Mouse (Mus musculus): ENCODE measurements at regions not wholly inside any gene's neighbourhood (a gene's known extent, or its start where the extent isn't known, plus 50 kb on each side); places are given as distances from the start of the nearest gene placed in this dataset.

DNA sequence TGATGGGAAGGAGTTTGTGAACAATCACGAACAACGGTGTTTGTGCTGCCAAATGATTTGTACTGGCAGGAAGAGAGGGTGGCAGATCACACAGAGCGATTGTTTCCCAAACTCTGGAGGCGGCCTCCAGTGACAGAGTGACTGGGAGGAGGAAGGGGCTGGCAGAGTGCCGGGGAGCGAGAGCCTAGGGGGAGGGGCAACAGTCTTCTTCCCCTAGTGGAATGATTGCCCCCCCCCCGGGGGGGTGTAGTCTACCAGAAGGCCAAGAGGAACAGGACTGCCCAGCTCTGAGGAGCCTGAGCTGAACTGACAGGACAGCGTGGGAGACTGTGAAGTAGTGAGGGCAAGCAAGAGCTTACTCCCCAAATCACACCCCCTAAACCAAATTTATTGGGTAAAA, 199.9 kb upstream of the Rpl38 start:
- Histone ChIP-seq H3K27ac (peak overlapping the region; percentile 77), H3K4me3 (no peak overlapping the region; the same call in 1 of the 2 replicates)
- peak; percentile 17 for TF ChIP-seq CTCF (conservative IDR thresholded peaks at IDR 0.05)
- peak; percentile 77 to 79 for DNase-seq (ENCODE audit: low spot score in 2 of 2)

DNA sequence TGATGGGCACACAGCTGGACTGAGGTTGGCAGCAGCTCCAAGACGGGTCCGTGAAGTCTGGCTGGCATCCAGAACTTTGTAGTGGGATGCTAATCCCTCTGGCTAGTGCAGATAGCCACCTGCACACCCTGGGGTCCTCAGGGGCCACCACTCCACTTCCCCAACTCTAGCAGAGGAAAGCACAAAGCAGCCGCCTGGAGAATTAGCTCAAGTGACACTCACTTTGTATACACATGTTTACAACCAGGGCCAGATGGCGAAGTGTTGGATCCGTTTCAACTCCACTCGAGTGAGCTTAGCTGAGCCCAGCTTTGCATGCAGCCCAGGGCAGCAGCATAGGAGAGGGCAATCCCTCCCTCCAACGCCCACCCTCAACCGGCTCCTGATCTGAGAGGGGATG, 200.5 kb upstream of the Rpl38 start:
- peak; percentile 59 to 60 for DNase-seq (ENCODE audit: low spot score in 2 of 2)
- Histone ChIP-seq H3K4me3 (peak overlapping the region; percentile 16; the same call in 1 of the 2 replicates), H3K27ac (peak overlapping the region; percentile 77)
- no peak for TF ChIP-seq CTCF (conservative IDR thresholded peaks at IDR 0.05)

- Histone ChIP-seq H3K4me3 (no peak overlapping the region), H3K27ac (no peak overlapping the region)
- no peak for DNase-seq (ENCODE audit: low spot score in 2 of 2)
- no peak for TF ChIP-seq CTCF (conservative IDR thresholded peaks at IDR 0.05)
These were observed 202.8 kb upstream of the Rpl38 start for GRCm38 (mm10) chr11:114465486-114465885.

- H3K4me3 ChIP-seq, result no peak overlapping the region
- H3K27ac ChIP-seq, result no peak overlapping the region
- peak in 1 of 2 experiments; percentile 36 for DNase-seq (ENCODE audit: low spot score in 2 of 2)
- TF ChIP-seq CTCF (conservative IDR thresholded peaks at IDR 0.05), result peak; percentile 77
These were observed 205.5 kb upstream of the Rpl38 start for GRCm38 (mm10) chr11:114462755-114463374.

DNA sequence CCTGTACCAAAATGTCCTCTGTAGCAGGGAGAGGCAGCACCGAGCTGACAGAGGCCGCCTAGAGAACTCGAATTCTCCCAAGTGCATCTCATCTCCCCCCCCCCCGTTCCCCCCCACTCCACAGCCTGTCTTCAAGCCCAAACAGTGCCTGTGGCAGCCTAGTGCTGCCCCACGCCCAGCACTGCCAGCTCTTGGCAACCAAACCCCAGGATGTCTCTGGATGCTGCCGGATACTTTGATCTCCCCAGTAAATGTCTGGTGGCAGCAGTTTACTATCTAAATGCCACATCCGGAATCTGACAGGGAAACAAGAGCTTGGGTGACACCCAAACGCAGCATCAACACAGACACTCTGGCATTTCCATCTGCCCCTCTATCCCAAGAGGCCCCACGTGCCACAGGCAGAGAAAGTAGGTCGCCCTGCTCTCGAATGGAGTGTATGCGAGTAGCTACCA, 213.4 kb upstream of the Rpl38 start:
- no peak for TF ChIP-seq CTCF (conservative IDR thresholded peaks at IDR 0.05)
- DNase-seq (ENCODE audit: low spot score in 2 of 2), result peak in 1 of 2 experiments; percentile 34
- Histone ChIP-seq H3K27ac (no peak overlapping the region), H3K4me3 (no peak overlapping the region)

DNA sequence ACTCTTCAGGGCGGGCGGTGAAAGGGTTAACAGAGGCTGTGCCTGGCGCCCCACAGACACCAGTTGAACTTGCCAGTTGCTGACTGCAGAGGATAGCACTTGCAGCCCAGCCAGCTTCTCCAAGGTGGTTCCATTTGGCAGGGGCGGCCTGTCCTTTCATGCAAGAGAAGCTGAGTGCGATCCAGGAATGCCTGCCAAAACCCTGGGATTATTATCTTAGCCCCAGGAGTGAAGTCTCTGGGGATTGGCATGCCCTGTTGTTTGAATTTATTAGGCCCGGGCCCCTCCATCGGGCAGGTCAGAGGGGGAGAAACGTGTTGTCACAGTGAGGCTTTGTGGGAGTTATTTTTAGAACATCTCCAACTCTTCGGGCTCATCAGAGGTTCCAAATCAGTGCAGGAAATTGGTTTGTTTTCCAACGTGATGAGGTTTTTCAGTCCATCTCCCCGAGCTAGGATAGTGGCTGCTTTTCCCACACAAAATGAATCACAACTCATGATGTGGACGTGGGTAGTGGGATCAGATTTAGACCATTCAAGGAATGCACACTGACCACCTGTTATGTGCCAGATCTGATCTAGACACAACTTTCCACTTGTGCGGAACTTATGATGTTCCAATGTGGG, 219.4 kb upstream of the Rpl38 start:
- Histone ChIP-seq H3K4me3 (no peak overlapping the region), H3K27ac (no peak overlapping the region)
- no peak for TF ChIP-seq CTCF (conservative IDR thresholded peaks at IDR 0.05)
- DNase-seq (ENCODE audit: low spot score in 2 of 2), result peak in 1 of 2 experiments; percentile 28

- Histone ChIP-seq H3K4me3 (no peak overlapping the region), H3K27ac (no peak overlapping the region)
- no peak for DNase-seq (ENCODE audit: low spot score in 2 of 2)
- TF ChIP-seq CTCF (conservative IDR thresholded peaks at IDR 0.05), result no peak
These were observed 220.9 kb upstream of the Rpl38 start for GRCm38 (mm10) chr11:114447461-114447847.

GRCm38 (mm10) chr11:114446617-114447460, 221.5 kb upstream of the Rpl38 start:
- H3K27ac ChIP-seq, result no peak overlapping the region
- DNase-seq (ENCODE audit: low spot score in 2 of 2), result no peak
- no peak for TF ChIP-seq CTCF (conservative IDR thresholded peaks at IDR 0.05)
- peak overlapping the region; percentile 23; the same call in 1 of the 2 replicates for H3K4me3 ChIP-seq

DNA sequence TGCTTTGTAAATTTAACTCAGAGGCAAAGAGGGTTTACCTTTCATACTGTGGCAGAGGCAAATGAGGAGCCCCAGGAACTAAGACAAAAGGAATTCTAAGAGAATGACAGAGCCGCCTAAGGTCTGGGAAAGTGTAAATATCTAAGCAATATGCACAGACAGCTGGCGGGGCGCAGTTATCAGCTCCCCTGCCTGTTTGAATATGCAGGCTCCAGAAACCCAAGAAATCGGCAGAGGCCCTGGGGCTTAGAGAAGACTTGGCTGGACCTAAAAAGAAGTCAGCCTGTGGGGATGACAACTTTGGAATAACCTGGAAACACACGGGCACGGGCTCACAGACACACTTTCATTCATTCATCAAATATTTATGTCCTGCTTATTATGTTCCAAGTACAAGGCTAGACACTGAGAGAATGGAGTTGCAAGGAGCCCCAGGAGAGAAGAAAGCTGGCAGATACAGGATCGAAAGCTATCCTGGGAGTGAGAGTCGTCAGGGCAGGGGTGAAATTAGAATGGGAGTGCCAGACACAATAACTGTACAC, 222.2 kb upstream of the Rpl38 start:
- Histone ChIP-seq H3K27ac (no peak overlapping the region), H3K4me3 (no peak overlapping the region)
- DNase-seq (ENCODE audit: low spot score in 2 of 2), result no peak
- TF ChIP-seq CTCF (conservative IDR thresholded peaks at IDR 0.05), result no peak

DNA sequence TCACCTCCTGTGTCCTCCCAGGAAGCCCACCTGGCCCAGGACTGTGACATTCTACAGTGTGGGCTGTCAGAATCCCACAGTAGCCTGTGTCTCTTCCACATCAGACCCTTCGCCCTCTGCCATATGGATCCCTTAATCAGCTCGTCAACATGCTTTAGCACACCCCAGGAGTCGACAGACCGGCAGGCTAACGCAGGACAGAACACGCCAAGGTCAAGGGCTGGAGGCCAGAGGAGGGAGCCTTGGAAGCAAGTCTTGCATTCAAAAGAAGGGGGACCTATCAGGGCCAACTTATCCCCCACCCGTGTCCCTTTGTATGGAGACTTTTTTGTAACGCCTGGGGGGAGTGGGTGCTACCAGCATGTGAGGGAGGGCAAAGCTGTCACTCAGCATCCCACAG, 224.1 kb upstream of the Rpl38 start:
- H3K4me3 ChIP-seq, result no peak overlapping the region
- no peak for DNase-seq (ENCODE audit: low spot score in 2 of 2)
- no peak for TF ChIP-seq CTCF (conservative IDR thresholded peaks at IDR 0.05)
- no peak overlapping the region for H3K27ac ChIP-seq

- no peak for TF ChIP-seq CTCF (conservative IDR thresholded peaks at IDR 0.05)
- no peak for DNase-seq (ENCODE audit: low spot score in 2 of 2)
- Histone ChIP-seq H3K4me3 (no peak overlapping the region), H3K27ac (no peak overlapping the region)
These were observed 224.9 kb upstream of the Rpl38 start for GRCm38 (mm10) chr11:114443444-114443843.

DNA sequence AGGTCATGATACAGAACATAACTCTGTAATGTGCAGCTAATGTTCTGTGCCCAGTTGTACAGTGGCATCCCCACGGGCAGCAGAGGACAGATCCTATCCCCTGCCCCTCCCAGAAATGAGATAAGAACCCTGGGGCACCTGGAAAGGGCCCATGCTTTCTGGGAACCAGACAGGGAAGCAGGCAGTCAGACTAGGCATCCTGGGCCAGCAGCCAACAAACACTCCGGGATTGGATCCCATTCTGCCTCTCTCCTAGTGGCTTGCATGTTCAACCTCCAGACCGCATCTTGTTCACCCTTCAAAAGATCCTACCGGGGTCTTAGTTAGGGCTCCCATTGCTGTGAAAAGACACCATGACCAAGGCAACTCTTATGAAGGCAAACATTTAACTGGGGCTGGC, 229.0 kb upstream of the Rpl38 start:
- H3K27ac ChIP-seq, result no peak overlapping the region
- TF ChIP-seq CTCF (conservative IDR thresholded peaks at IDR 0.05), result no peak
- H3K4me3 ChIP-seq, result no peak overlapping the region
- DNase-seq (ENCODE audit: low spot score in 2 of 2), result no peak

DNA sequence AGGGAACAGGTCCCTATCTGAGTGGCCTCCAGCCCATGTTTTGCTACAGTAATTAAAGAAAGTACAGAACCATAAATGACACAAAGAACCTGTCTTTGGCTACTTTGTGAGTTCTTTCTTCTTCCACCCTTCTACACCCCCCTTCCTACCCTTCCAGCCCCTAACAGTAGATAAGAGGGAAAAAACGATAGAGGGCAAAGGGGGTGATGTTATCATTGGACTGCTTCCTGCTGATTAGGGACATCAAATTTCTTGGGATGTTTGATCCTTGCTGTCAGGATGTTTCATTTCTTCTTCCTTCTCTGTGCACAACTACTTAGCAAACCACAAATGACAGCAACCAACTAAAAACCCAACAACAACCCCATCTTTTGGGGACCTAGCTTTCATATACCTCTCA, 232.5 kb upstream of the Rpl38 start:
- no peak overlapping the region for H3K4me3 ChIP-seq
- H3K27ac ChIP-seq, result no peak overlapping the region
- DNase-seq (ENCODE audit: low spot score in 2 of 2), result no peak
- no peak for TF ChIP-seq CTCF (conservative IDR thresholded peaks at IDR 0.05)
